Mouse (Mus musculus): Measurements from ENCODE around the gene Klhl2.

Klhl2 gene

GRCm38 (mm10) chr8:64770814-64771213 is 79.0 kb downstream of the Klhl2 start:
- DNase-seq (ENCODE audit: extremely low read depth, low read depth, low spot score), result no peak

GRCm38 (mm10) chr8:64769586-64769985 is 80.2 kb downstream of the Klhl2 start:
- DNase-seq (ENCODE audit: extremely low read depth, low read depth, low spot score), result no peak

- DNase-seq (ENCODE audit: extremely low read depth, low read depth, low spot score), result no peak
These were observed 81.2 kb downstream of the Klhl2 start for GRCm38 (mm10) chr8:64768645-64769044.

GRCm38 (mm10) chr8:64767047-64767446 is 82.8 kb downstream of the Klhl2 start:
- DNase-seq (ENCODE audit: extremely low read depth, low read depth, low spot score), result peak; percentile 89

- DNase-seq (ENCODE audit: extremely low read depth, low read depth, low spot score), result peak; percentile 56
These were observed 85.7 kb downstream of the Klhl2 start for GRCm38 (mm10) chr8:64764075-64764474.

GRCm38 (mm10) chr8:64762751-64763150 is 87.1 kb downstream of the Klhl2 start:
- DNase-seq (ENCODE audit: extremely low read depth, low read depth, low spot score), result no peak

GRCm38 (mm10) chr8:64761430-64761829 is 88.4 kb downstream of the Klhl2 start:
- no peak for DNase-seq (ENCODE audit: extremely low read depth, low read depth, low spot score)

DNA sequence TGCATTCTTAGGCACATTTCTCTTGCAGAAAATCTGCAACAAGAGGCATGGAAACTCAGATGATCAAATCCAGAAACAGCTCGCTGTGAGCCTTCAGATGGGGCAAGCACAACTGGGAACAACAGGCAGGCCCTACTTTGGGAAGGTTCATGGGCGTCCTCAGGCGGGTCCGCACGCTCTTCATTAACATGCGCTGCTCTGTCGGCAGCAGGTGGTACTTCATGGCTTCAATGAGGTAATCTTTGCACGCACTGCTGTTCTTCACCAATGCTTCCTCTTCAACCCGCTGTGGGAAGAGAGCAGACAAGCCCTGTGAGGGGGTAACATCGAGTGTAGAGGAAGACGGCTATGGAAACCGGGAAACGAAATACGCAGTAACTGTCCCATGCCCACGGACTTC is 91.9 kb downstream of the Klhl2 start:
- no peak for DNase-seq (ENCODE audit: extremely low read depth, low read depth, low spot score)

- no peak for DNase-seq (ENCODE audit: extremely low read depth, low read depth, low spot score)
These were observed 103.4 kb downstream of the Klhl2 start for GRCm38 (mm10) chr8:64746215-64747058.

DNA sequence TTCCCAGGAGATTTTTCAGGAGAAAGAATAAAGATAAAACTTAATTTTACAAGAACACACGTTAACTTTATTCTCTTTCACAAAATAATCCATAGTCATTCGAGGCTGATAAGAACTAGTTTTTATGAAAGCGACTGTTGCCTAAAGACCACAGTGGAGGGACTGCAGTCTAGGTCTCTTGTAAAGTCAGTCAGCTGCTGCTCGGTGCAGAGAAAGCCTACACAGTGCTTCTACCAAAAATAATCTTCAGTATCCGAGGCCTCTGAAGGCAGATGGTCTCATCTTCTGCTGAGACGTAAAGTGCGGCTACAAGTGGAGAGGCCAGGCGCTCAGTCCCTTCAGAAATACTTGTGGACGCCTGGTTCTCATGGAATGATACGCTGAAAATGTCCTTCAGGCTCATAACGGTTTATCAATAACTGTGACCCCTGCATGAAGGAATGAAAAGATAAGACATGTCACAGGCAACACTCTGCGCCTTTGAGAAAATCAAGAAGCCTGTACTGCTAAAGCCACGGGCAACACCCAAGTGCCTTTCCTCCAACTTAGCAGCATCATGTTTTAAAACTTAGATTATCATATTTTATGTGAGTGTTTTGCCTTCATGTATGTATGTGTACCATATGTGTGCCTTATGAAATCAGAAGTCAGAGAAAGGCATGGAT is 109.1 kb downstream of the Klhl2 start:
- no peak for DNase-seq (ENCODE audit: extremely low read depth, low read depth, low spot score)

GRCm38 (mm10) chr8:64738916-64739315 is 110.9 kb downstream of the Klhl2 start:
- no peak for DNase-seq (ENCODE audit: extremely low read depth, low read depth, low spot score)

GRCm38 (mm10) chr8:64736767-64737323 is 113.0 kb downstream of the Klhl2 start:
- no peak for DNase-seq (ENCODE audit: extremely low read depth, low read depth, low spot score)

DNA sequence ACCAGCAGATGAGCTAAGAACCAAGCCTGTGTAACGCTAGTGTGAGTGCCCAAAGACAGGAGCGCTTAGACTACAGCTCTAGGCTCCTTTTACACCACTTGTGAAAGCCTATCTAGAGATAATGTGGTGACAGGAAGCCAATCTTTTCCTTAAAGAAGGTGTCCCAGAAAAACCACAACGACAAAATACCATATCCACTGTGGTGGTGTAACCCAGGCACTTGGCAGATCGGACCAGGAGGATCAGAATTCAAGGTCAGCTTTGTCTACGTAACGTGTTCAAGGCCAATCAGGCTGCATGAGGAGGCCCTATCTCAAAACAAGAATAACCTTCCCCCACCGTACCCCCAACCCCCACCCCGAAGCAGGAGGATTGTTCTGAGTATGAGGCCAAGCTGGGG is 114.7 kb downstream of the Klhl2 start:
- no peak for DNase-seq (ENCODE audit: extremely low read depth, low read depth, low spot score)

GRCm38 (mm10) chr8:64733271-64733943 is 116.4 kb downstream of the Klhl2 start, which contains the start of gene Msmo1:
Msmo1 (minus strand) TSS chr8:64733792.
- DNase-seq (ENCODE audit: extremely low read depth, low read depth, low spot score), result no peak

DNA sequence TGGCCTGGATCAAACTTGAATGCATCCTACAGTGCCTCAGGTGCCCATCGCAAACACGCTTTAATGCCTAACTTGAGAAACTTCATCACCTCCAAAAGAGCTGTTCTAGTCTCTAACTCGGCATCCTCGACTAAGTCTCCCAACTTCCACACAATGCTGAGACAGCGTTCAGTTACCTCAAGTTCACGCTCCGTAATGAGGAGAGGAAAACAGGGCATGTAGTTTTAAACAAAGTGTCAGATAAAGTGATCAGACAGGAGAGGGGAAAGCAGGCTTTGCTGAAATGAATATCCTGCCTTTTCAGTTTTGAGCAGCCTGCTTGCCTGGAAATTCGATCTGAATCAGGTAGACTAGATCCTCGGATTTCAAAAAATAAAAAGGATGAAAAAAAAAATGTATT is 117.2 kb downstream of the Klhl2 start:
- no peak for DNase-seq (ENCODE audit: extremely low read depth, low read depth, low spot score)

DNA sequence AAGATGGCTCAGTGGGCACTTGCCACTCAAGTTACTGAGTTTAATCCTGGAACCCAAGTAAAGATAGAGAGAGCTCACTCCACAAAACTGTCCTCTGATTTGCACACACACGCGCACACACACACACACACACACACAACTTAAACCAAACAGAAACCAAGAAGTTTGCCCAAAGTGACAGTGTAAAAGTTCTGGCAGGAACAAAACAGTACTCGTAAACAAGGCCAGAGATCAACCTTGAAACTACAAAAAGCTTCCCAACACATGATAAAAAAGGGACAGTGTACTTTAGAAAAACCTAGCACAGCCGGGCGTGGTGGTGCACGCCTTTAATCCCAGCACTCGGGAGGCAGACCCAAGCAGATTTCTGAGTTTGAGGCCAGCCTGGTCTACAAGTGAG is 121.7 kb downstream of the Klhl2 start:
- DNase-seq (ENCODE audit: extremely low read depth, low read depth, low spot score), result no peak

GRCm38 (mm10) chr8:64726190-64726695 is 123.6 kb downstream of the Klhl2 start:
- no peak for DNase-seq (ENCODE audit: extremely low read depth, low read depth, low spot score)

DNA sequence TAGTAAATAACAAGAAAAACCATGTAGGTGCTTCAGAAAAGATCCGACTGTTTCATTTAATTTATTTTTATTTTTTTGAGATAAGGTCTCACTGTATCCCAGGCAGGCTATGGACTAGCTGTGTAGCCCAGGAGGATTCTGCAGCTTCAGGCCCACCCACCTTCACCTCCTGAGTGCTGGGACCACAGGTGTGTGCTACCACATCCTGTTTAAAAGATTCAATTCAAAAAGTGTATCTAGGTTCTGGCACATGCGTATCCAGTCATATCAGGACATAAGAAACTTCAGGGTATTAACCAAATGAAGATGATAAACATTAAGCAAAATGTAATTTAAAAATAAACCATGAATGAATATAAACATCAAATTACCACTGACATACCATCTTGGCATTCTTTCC is 126.6 kb downstream of the Klhl2 start:
- DNase-seq (ENCODE audit: extremely low read depth, low read depth, low spot score), result no peak

GRCm38 (mm10) chr8:64717868-64718267 is 131.9 kb downstream of the Klhl2 start:
- no peak for DNase-seq (ENCODE audit: extremely low read depth, low read depth, low spot score)

DNA sequence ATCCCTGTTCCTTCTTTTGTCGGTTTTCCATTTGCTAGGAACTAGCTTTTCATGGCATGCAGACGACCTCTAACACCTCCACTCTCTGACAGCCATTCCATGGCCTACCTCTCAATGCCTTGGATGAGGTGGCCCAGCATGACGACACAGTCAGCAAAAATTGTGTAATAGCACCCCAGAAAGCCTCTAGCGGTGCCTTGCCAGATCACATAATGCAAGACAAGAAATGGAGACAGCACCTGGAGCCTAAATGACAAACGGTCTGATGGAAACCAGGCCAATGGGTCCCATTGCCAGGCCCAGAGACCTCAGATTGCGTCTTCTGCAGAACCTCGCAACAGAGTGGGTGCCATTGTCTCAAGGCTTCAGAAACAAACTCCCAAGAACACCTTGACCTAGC is 137.3 kb downstream of the Klhl2 start:
- no peak for DNase-seq (ENCODE audit: extremely low read depth, low read depth, low spot score)

DNA sequence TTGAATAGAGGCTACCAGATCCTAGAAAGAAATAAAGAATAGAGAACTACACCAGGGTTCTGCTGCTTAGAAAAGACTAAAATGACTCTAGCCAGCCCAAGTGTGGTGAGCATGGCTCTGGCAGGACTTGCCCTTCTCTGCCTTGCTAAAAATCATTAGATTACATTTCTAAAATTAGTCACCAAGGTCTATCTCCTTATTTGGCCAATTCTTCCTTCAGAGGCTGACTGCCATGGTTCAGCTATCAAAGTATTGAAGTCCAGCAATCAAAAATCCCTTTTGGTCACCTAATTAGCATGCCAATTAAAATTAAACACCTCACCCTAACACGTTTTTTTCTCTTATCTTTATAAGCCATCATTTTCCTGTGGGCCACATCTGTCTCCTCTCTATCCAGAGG is 138.3 kb downstream of the Klhl2 start:
- no peak for DNase-seq (ENCODE audit: extremely low read depth, low read depth, low spot score)
